Mouse (Mus musculus): Measurements from ENCODE around the gene Nxph4.

Gene Nxph4

GRCm38 (mm10) chr10:127514764-127515163 lies 19.6 kb downstream of the Nxph4 start, which contains the start of gene Ndufa4l2:
Gene Ndufa4l2 (plus strand): TSS chr10:127514967.
- DNase-seq, result no peak

DNA sequence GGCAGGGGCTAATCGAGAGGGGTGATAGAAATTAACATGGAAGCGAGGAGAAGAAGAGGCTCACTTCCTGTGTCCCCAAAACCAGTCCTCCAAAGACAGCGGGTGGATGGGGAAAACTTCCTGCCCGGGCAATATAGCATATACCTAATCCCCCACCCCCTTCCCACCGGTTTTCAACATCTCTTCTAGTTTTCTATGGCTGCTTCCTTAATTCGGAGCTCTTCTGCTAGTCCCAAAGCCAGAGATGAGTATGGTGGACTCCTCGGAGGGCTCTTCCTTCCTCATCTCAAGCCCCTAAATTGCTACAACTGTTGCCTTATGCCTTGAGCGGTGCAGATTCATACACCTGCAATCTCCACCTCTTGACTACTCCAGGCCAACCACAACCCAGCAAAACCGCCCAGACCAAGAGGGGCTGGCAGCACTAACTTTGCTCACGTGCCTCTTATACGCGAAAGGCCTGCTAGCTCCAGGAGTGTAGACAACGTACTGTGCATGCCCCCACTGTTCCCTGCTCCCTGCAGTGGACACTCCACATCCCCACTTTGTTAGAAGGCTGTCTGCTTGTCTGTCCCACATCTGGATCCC lies 20.2 kb downstream of the Nxph4 start:
- no peak for DNase-seq

DNA sequence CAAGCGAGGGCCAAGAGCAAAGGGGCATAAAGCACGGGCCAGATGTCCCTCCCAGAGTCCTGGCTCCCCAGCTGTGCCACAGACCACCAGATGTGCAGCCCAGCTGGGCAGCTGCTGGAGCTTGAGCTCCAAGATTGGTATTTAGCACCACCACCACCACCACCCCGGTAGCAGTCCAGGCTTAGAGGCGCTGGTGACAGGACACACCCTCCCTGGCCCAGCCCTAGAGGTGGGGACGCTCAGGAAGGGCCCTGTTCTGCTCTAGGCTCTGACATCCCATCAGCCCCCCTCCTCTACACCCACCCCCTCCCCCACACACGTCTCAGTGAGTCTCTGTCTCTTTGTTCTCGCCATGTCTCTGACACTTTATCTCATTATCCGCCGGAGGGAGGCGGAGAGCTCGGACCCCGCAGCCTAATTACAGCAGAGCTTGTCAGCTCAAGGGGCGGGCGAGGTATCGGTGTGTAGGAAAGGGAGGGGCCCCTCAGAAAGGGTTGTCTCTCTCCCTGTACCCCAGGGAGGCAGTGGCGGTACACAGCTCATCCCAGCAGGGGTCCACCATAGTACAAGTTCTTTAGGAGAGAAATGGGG lies 20.8 kb downstream of the Nxph4 start:
- no peak for DNase-seq

DNA sequence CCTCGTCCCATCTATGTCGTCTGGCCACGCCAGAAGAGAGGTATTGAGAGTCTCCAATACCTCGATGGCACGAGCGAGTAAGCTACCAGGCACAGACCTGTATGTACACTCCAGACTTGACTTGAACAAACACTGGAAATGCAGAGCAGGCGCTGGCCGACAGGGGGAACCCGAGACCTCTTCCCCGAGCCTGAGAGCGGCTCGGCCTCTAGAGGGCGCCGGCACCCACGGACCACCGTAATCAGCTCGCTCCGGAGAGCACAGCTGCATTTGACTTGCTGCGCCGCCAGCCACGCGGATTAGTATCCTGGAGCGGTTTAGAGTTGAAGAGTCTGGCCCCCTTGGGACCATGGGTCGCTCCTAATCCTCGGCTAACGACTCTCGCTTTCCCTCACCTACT lies 21.5 kb downstream of the Nxph4 start:
- peak; percentile 95 for DNase-seq

DNA sequence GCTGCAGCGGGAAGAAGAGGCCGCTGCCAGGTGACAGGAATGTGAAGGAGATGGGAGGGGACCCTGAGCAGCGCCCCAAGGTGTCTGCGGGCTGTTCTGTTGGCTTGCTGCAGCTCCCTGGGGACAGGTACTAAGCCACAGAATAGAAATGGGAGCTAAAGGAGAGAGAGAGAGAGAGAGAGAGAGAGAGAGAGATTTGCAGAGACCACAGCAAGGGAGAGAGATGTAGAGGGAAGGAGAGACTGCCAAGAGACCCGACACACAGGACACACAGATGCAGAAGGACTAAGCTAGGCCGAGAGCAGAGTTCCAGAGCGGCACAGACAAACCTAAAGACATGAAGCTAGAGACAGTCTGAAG lies 22.1 kb downstream of the Nxph4 start:
- DNase-seq, result no peak

- peak; percentile 92 for DNase-seq
These were observed 22.6 kb downstream of the Nxph4 start for GRCm38 (mm10) chr10:127511634-127512306.

GRCm38 (mm10) chr10:127510895-127511617 lies 23.3 kb downstream of the Nxph4 start:
- no peak for DNase-seq

DNA sequence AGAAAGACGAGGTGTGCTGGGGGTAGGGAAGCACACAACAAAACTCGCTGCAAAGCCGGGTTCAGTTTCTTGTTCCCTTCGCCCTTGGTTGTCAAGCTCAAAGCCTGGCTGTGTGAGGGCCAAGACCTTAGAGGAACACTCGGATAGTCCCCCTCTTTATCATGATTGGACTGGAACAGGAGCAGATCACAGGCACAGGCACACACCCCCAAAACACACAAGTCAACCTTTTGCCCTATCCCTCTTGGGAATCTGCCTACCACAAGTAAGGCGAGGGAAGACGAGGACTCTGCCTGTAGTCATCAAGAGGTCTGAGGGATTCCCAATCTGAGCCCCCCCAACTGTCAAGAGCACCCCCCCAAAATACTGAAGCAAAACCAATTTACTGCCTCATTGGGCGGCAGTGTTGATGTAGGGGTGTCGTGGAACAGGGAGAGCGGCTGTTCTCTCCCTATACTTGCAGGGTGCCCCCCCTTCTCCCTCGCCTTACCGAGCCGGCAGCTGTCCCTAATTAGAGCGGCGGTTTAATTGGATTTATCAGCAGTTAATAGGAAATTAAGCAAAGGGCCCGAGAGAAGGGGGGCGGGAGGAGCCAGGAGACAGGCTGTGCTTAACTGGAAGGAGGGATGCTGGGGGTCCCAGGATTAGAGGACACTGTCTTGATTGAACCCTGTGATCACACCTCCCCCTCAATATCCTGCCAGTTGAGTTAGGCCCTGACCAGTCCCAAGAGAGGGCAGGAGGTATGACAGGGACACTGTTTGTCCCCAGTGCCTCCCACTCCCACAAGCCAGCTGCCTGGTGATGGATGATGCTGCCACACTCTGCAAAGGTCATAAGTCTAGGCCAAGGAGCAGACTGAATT lies 24.3 kb downstream of the Nxph4 start:
- no peak for DNase-seq

DNA sequence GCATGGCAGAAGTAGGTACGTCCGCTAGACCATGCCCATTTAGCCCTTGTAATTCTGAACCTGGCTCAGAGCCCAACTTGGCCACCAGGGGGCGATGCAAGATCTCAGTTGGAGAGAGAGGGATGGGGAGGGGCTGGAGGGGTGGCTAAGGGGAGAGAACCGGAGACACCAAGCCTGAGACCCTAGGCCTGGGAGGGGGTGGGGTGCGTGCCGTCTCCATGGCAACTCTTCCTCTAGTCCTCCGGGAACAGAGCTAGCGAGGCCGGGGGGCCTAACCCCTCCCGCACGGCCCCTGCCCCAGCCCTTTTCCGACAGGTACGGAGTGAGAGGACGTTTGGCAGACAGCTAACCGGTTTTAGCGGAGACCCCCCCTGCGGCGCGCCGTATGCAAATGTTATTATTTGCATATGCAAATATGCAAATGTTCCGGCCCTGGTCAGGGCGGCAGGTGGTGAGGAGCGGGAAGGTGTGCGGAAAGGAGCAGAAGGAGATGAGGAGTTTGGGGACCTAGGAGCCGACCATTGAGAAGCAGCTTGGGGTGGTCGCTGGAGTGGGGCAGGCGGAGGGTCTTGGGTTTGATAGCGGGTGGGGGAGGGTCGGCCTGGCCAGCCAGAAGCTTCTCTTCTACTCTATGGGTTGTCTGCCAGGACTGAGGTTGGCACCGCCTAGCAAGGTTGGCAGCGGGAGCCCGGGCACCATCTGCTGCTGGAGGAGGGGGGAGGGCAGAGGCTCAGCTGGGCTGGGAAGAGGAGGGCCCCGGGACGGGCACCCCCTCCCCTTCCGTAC lies 25.1 kb downstream of the Nxph4 start:
- peak; percentile 88 for DNase-seq

- peak; percentile 87 for DNase-seq
These were observed 26.1 kb downstream of the Nxph4 start for GRCm38 (mm10) chr10:127508239-127508638.

GRCm38 (mm10) chr10:127500894-127501893 lies 33.2 kb downstream of the Nxph4 start, which contains the start of gene Stac3:
Gene Stac3 (plus strand): TSS chr10:127501686.
- no peak for DNase-seq

DNA sequence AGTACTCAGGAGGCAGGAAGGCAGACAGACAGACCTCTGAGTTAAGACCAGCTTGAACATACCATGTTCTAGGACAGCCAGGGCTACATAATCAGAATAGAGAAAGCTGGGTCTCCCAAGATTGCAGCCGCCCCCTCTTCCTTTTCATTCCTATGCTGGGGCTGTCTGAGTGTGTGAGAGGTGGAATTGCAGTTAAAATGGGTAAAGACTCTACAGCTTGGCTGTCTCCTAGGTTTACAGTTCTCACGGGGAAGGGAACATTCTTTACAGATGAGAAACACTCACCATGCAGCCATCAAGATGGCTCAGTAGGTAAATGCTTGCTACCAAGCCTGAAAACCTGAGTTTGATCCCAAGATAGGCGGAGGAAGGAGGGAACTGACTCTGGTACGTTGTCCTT lies 34.3 kb downstream of the Nxph4 start:
- no peak for DNase-seq

- DNase-seq, result no peak
These were observed 34.8 kb downstream of the Nxph4 start for GRCm38 (mm10) chr10:127499516-127499915.

GRCm38 (mm10) chr10:127496156-127496555 lies 38.2 kb downstream of the Nxph4 start:
- no peak for DNase-seq

DNA sequence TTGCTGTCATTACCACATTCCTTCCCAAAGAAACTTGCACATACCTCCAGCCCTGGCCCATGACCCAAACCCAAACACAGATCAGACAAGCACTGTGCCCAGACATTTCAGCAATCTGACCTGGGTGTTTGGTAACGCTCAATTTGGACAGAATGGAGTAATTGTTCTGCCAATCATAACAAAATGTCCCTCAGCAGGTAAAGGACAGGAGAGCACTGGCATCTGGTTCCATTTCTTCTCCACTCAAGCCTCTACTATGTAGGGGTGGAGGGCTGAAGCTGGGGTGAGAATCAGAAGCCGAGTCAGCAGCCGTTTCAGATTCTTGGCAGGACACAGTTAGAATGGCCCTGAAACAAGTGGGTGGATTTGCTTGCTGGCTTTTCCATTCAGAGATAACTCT lies 42.2 kb downstream of the Nxph4 start:
- no peak for DNase-seq

DNA sequence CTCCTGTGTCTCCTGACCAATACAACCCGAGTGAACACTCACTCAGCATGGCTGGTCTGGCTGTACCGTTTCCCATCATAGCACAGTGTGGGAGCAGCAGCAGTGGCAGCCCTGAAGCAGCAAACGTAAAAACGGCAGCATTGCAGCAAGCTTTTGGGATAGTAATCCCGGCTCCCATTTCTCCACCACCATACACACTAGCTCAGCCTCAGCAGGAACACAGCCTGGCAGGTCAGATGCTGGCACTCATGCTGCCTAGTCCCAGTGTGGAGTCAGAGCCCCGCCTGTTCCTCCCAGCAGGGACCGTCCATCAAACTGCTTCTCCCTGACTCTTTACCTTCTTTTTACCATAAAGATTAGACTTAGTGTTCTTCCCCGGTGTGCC lies 43.2 kb downstream of the Nxph4 start:
- DNase-seq, result no peak

DNA sequence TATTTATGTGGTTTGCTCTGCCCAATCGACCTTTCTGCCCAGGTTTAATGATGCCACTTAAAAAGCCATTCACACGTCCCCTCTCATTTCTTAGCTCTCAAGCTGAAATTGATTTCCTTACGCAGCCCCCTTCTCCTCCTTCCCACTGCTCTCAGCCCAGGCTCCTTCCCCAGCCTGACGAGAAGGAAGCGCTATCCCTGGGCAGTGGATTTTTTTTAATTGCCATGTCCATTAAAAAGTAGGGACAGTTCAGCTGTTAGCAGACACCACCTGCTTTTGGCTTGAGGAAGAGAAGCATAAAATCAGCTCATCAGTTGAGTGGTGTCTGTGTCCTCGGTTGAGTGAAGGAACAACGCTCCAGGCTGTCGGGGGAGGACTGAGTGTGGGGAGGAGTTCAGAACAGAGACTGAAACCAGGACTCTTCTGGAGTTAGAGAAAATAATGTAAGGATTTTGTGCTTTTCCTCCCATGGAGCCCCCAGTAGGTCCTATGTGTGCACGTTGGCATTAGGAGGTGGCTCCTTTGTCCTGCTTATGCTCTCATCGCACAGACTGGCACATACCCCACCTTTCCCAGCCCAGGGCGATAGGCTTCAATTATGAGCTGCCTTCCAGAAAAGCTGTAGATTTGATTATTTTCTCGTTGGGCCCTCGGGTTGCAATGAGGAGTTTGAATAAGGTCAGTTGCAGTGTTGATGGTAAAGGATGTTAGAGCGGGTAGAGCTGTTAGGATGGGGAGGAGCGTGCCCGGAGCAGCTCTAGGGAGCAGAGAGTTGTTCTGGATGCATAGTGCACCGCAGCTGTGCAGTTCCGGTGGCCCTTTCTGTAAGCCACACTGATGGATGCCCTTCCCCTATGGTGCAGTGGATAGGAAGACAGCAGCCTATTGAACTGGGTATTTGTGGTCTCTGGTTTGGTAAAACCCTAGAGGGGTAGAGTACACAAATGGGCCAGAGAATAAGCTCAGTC lies 43.9 kb downstream of the Nxph4 start:
- no peak for DNase-seq

DNA sequence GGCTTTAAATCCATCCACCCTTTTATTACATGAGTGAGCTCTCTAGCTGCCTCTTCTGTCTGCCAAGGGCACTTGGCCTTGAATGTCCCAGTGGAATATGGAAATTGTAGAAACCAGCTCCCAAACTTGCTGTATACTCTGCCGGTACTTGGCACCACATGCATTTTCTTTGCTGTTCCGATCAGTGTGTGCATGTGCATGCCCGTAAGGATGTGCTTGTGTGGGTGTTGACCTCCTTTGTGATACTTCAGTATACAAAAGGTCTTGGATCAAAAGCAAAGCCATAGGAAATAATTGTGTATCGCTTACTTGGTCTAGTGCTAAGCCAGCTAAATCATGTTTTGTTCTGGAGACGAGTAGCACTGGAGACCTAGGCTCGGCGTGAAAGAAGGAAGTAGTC lies 45.5 kb downstream of the Nxph4 start:
- no peak for DNase-seq

DNA sequence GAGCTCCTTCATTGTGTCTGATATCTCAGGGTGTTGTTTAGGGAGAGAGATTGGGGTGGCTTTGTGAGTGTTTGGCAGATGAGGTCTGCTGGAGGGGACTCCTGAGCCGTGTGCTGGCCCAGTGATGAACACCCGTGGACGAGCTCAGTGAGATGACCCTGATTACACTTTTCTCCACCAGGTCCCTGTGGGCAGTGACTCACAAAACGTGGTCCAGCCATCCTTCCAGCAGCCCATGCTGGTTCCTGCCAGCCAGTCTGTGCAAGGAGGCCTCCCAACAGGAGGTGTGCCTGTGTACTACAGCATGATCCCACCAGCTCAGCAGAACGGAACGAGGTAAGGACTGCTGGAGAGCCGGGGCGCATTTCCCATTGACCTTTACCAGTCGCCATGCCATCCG lies 49.1 kb downstream of the Nxph4 start:
- no peak for DNase-seq

Data from right cerebral cortex, postnatal 14 days (tissue).